Mouse (Mus musculus): ENCODE data around the gene Fgd1. TPM values are rescaled to one million over a fixed set of nuclear protein-coding genes. Genes with fewer than 3 reads are reported as not detected.

Fgd1 gene
- polyA plus RNA-seq, 1 experiment from 2014 or later, result 2.3 TPM

DNA sequence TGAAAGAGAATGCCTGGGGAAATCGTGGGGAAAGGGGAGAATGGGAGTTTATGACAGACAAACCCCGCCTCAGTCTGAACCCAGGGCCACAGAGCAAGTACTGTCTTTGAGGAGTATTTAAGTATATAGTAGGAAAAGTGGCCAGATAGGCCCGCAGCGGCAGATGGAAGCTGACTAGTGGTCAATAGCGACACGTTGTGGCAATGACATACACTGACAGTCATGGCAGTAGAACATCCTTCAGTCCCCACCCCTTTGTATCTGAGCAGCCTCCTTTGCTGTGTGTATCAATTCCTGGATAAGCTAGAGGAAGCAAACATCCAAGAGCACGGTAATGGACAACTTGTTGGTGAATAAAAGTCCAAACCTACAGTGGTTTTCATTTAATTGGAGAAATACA is 70.8 kb downstream of the Fgd1 start:
- 9% methylated on average over 7 of the region's 7 CpGs for WGBS
- H3K27me3 ChIP-seq (replicated peaks; ENCODE audit: control insufficient read depth, insufficient read depth, low read length), result no peaks in the 10 kb centered on the region
- H3K9ac ChIP-seq (ENCODE audit: low read depth, low read length), result no peak overlapping the region
- no peak overlapping the region for H3K4me2 ChIP-seq (replicated peaks; ENCODE audit: low read depth)
- H3K4me3 ChIP-seq (ENCODE audit: low read depth, low read length), result no peak overlapping the region
- H3K4me1 ChIP-seq (replicated peaks; ENCODE audit: control insufficient read depth, insufficient read depth, low read length), result no peaks in the 10 kb centered on the region
- no peak for ATAC-seq
- no peaks in the 10 kb centered on the region for H3K9me3 ChIP-seq (ENCODE audit: control insufficient read depth)
- no peaks in the 10 kb centered on the region for H3K36me3 ChIP-seq (ENCODE audit: control insufficient read depth, insufficient read depth)
- peak; percentile 77 for TF ChIP-seq CTCF (IDR thresholded peaks at IDR 0.05; ENCODE audit: low read depth)
- H3K27ac ChIP-seq (ENCODE audit: low read depth, low read length), result no peak overlapping the region

DNA sequence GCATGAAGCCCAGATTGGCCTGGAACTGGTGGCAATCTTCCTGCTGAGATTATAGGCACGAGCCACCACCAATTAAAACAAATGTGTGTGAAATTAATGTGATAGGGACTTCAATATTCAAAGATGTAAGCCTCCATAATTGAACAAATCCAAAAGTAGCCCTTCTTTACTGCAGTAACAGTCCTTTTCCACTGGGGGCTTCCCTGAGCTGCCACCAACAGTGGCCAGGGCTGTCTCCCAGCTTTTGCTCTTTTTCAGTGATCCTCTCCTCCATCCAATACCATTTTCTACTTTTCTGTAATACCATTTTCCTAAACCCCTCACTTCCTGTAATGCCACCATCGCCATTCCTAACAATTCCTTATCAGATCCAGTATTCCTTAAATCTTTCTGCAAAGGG is 71.5 kb downstream of the Fgd1 start:
- Histone ChIP-seq H3K36me3 (ENCODE audit: control insufficient read depth, insufficient read depth) (no peaks in the 10 kb centered on the region), H3K9me3 (ENCODE audit: control insufficient read depth) (no peaks in the 10 kb centered on the region), H3K4me1 (replicated peaks; ENCODE audit: control insufficient read depth, insufficient read depth, low read length) (no peaks in the 10 kb centered on the region), H3K27ac (ENCODE audit: low read depth, low read length) (no peak overlapping the region), H3K4me3 (ENCODE audit: low read depth, low read length) (no peak overlapping the region), H3K27me3 (replicated peaks; ENCODE audit: control insufficient read depth, insufficient read depth, low read length) (no peaks in the 10 kb centered on the region), H3K4me2 (replicated peaks; ENCODE audit: low read depth) (no peak overlapping the region), H3K9ac (ENCODE audit: low read depth, low read length) (no peak overlapping the region)
- peak; percentile 63 for TF ChIP-seq CTCF (IDR thresholded peaks at IDR 0.05; ENCODE audit: low read depth)
- 8% methylated on average over 2 of the region's 2 CpGs for WGBS
- ATAC-seq, result no peak

- Histone ChIP-seq H3K9ac (ENCODE audit: low read depth, low read length) (no peak overlapping the region), H3K9me3 (ENCODE audit: control insufficient read depth) (no peaks in the 10 kb centered on the region), H3K27me3 (replicated peaks; ENCODE audit: control insufficient read depth, insufficient read depth, low read length) (no peaks in the 10 kb centered on the region), H3K27ac (ENCODE audit: low read depth, low read length) (no peak overlapping the region), H3K36me3 (ENCODE audit: control insufficient read depth, insufficient read depth) (no peaks in the 10 kb centered on the region), H3K4me3 (ENCODE audit: low read depth, low read length) (no peak overlapping the region), H3K4me2 (replicated peaks; ENCODE audit: low read depth) (no peak overlapping the region), H3K4me1 (replicated peaks; ENCODE audit: control insufficient read depth, insufficient read depth, low read length) (no peaks in the 10 kb centered on the region)
- no peak for ATAC-seq
- 71% methylated on average over 2 of the region's 2 CpGs for WGBS
- no peak for TF ChIP-seq CTCF (IDR thresholded peaks at IDR 0.05; ENCODE audit: low read depth)
These were observed 78.0 kb downstream of the Fgd1 start for GRCm38 (mm10) chrX:151123933-151124332.

GRCm38 (mm10) chrX:151130493-151130892 is 84.5 kb downstream of the Fgd1 start:
- H3K36me3 ChIP-seq (ENCODE audit: control insufficient read depth, insufficient read depth), result no peaks in the 10 kb centered on the region
- no peak for ATAC-seq
- no peaks in the 10 kb centered on the region for H3K9me3 ChIP-seq (ENCODE audit: control insufficient read depth)
- no peaks in the 10 kb centered on the region for H3K4me1 ChIP-seq (replicated peaks; ENCODE audit: control insufficient read depth, insufficient read depth, low read length)
- WGBS, result 86% methylated on average over 3 of the region's 3 CpGs
- H3K9ac ChIP-seq (ENCODE audit: low read depth, low read length), result no peak overlapping the region
- no peak overlapping the region for H3K4me3 ChIP-seq (ENCODE audit: low read depth, low read length)
- H3K27me3 ChIP-seq (replicated peaks; ENCODE audit: control insufficient read depth, insufficient read depth, low read length), result no peaks in the 10 kb centered on the region
- H3K27ac ChIP-seq (ENCODE audit: low read depth, low read length), result no peak overlapping the region
- peak; percentile 21; the same call in 1 of the 2 replicates for TF ChIP-seq CTCF (IDR thresholded peaks at IDR 0.05; ENCODE audit: low read depth)
- H3K4me2 ChIP-seq (replicated peaks; ENCODE audit: low read depth), result no peak overlapping the region

DNA sequence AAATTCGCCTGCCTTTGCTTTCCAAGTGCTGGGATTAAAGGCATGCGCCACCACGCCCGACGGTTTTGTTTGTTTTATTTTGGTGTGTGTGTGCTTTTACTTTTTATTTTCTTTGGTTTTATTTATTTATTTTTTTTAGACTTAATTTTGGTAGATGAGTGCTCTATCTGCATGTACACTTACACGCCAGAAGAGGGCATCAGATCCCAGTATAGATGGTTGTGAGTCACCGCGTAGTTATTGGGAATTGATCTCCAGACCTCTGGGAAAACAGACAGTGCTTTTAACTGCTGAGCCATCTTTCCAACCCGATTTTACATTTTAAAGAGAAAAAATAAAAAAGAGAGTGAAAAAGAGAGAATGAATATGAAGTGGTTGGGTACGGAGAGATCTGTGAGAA is 86.8 kb downstream of the Fgd1 start:
- WGBS, result 36% methylated on average over 10 of the region's 10 CpGs
- H3K9me3 ChIP-seq (ENCODE audit: control insufficient read depth), result no peaks in the 10 kb centered on the region
- no peaks in the 10 kb centered on the region for H3K36me3 ChIP-seq (ENCODE audit: control insufficient read depth, insufficient read depth)
- no peak overlapping the region for H3K9ac ChIP-seq (ENCODE audit: low read depth, low read length)
- no peak overlapping the region for H3K4me2 ChIP-seq (replicated peaks; ENCODE audit: low read depth)
- ATAC-seq, result no peak
- no peaks in the 10 kb centered on the region for H3K27me3 ChIP-seq (replicated peaks; ENCODE audit: control insufficient read depth, insufficient read depth, low read length)
- H3K27ac ChIP-seq (ENCODE audit: low read depth, low read length), result no peak overlapping the region
- no peak overlapping the region for H3K4me3 ChIP-seq (ENCODE audit: low read depth, low read length)
- no peaks in the 10 kb centered on the region for H3K4me1 ChIP-seq (replicated peaks; ENCODE audit: control insufficient read depth, insufficient read depth, low read length)
- peak; percentile 59 for TF ChIP-seq CTCF (IDR thresholded peaks at IDR 0.05; ENCODE audit: low read depth)

Other genes with a start within 250 kb of the Fgd1 start
- gene Maged2, start 231.8 kb upstream of the Fgd1 start, polyA plus RNA-seq (2015; fragmentation: Nextera tagmentation; extraction: Ambion mirVana), result 142 and 143 TPM in 2 replicates
- 12.9 and 13.3 TPM in 2 replicates for gene Gnl3l, start 28.8 kb upstream of the Fgd1 start, polyA plus RNA-seq (2015; fragmentation: Nextera tagmentation; extraction: Ambion mirVana)
- gene Tsr2, start 50.4 kb downstream of the Fgd1 start, polyA plus RNA-seq (2015; fragmentation: Nextera tagmentation; extraction: Ambion mirVana), result 13.0 and 13.5 TPM in 2 replicates
- gene Wnk3, start 151.9 kb downstream of the Fgd1 start, polyA plus RNA-seq (2015; fragmentation: Nextera tagmentation; extraction: Ambion mirVana), result 0.23 and 0.24 TPM in 2 replicates

Data from intestine, postnatal 0 days (tissue).